Mouse (Mus musculus) lung, postnatal 0 days (tissue): ENCODE data around the gene Rhog. TPM values are rescaled to one million over a fixed set of nuclear protein-coding genes. Genes with fewer than 3 reads are reported as not detected.

Experiments
- ATAC-seq: fragments of 200-750 bp; cut with Nextera tagmentation; 2 replicates; pipeline ENCODE4 v1.8.0; 2017; ENCODE audit warnings: moderate library complexity
- DNase-seq: peaks from one replicate; pipeline ENCODE4 v3.0.0-alpha.2; 2016; ENCODE audit warnings: low spot score
- H3K27ac ChIP-seq: fragments of 300-500 bp; sonication (generic); 2 replicates; pipeline ENCODE4 v1.5.1; 2014; ENCODE audit warnings: antibody characterized with exemption, mild to moderate bottlenecking, low read length, mixed read lengths
- H3K27me3 ChIP-seq: fragments of 300-500 bp; sonication (generic); replicated peaks from 2 replicates; pipeline ENCODE4 v1.6.1; 2014; ENCODE audit warnings: low read length, mixed read lengths; ENCODE audit not compliant: insufficient read depth
- H3K36me3 ChIP-seq: fragments of 300-500 bp; sonication (generic); 2 replicates; pipeline ENCODE4 v1.6.1; 2014; ENCODE audit warnings: low read length, mixed read lengths; ENCODE audit not compliant: insufficient read depth
- H3K4me1 ChIP-seq: fragments of 300-500 bp; sonication (generic); 2 replicates; pipeline ENCODE4 v1.6.1; 2014; ENCODE audit warnings: antibody characterized with exemption, low read depth, low read length, mixed read lengths; ENCODE audit not compliant: insufficient read depth
- H3K4me2 ChIP-seq: fragments of 300-500 bp; sonication (generic); replicated peaks from 2 replicates; pipeline ENCODE4 v1.6.1; 2014; ENCODE audit warnings: low read depth, mild to moderate bottlenecking, low read length, moderate library complexity, mixed read lengths
- H3K4me3 ChIP-seq: fragments of 300-500 bp; sonication (generic); 2 replicates; pipeline ENCODE4 v1.5.1; 2014; ENCODE audit warnings: low read depth, low read length
- H3K9ac ChIP-seq: fragments of 300-500 bp; sonication (generic); replicated peaks from 2 replicates; pipeline ENCODE4 v1.6.1; 2014; ENCODE audit warnings: low read depth, mild to moderate bottlenecking
- H3K9me3 ChIP-seq: fragments of 300-500 bp; sonication (generic); 2 replicates; pipeline ENCODE4 v1.6.1; 2016; ENCODE audit warnings: low read length, mixed read lengths
- CTCF ChIP-seq: IDR thresholded peaks from 2 replicates; pipeline ENCODE4 v1.5.1; 2016; ENCODE audit warnings: antibody characterized with exemption, mild to moderate bottlenecking
- EP300 ChIP-seq: IDR thresholded peaks from 2 replicates; pipeline ENCODE4 v1.6.1; 2016; ENCODE audit warnings: antibody characterized with exemption, mild to moderate bottlenecking, control low read depth
- WGBS: fragments of 180-500 bp; shearing (Covaris S2); extraction: QIAGEN DNeasy Blood & Tissue Kit; methylation state at CpG from one replicate; pipeline ENCODE4 v1.1.7; 2014; 5-methylcytosine and 5-hydroxymethylcytosine counted together
- polyA plus RNA-seq: library from polyadenylated mRNA; unstranded; fragments of >200 nt; fragmentation: Nextera tagmentation; extraction: Ambion mirVana; gene quantifications from 2 replicates; pipeline ENCODE4 v1.2.1, GENCODE M21; 2015

Rhog gene
- polyA plus RNA-seq, 1 experiment from 2014 or later: 141 TPM

DNA sequence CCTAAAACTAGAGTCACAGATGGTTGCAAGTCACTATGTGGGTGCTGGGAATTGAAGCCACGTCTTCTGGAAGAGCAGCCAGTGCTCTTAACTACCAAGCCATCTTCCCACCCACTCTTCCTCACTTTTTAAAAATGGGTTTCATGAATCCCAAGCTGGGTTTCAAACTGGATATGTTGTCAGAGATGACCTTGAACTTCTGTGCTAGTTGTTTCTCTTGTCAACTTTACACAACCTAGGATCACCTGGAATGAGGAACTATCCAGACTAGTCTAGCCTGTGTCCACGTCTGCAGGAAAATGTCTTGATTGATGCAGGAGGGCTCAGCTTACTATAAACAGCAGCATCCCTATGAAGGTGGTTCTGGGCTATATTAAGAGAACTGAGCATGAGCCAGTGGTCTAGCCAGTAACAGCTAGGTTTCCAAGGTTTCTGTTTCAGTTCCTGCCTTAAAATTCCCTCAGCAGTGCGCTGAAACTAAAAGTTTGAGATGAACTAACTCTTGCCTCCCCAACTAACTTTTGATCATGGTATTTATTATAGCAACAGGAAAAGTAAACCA is 51.5 kb downstream of the Rhog start:
- H3K4me2 ChIP-seq: no peak overlapping the region
- TF ChIP-seq EP300: no peak
- no peak for TF ChIP-seq CTCF
- DNase-seq: no peak
- no peak overlapping the region for H3K27ac ChIP-seq
- no peak overlapping the region for H3K4me3 ChIP-seq
- H3K4me1 ChIP-seq: peaks cover 8% of the 10 kb centered on the region; the same call in 1 of the 2 replicates
- ATAC-seq: no peak
- no peak overlapping the region for H3K9ac ChIP-seq
- no peaks in the 10 kb centered on the region for H3K9me3 ChIP-seq
- H3K27me3 ChIP-seq: no peaks in the 10 kb centered on the region
- no peaks in the 10 kb centered on the region for H3K36me3 ChIP-seq
- WGBS: 76% methylated on average over 3 of the region's 3 CpGs

DNA sequence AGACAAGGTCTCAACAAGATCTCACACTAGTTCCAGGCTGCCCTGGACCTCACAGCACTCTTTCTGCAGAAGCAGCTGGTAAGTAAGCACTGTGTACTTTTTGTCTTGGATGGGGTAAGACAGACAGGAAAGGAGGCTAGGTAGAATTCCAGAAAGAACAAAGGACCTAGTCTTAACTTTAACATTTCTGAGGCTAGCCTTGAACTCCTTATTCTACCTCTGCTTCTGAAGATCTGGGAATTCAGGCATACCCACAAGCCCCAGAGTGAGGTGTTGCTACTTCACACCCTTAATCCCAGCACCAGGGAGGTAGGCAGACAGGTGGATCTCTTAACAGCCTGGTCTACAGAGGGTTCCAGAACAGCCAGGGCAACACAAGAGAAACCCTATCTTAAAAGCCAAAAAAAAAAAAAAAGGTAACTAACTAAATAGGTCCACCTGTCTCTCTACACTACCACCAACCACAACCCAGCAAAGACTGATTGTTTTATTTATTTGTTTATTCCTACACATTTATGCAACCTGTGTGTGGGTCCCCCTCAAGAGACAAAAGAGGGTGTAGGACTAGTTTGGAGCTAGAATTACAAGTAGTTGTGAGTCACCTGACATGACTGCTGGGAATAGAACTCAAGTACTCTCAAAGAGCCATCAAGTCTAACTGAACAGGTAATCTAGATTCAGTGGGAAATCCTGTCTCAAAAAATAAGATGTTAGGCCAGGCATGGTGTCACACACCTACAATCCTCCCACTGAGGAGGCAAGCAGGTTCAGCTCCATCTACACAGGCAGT is 54.7 kb downstream of the Rhog start:
- no peak overlapping the region for H3K4me3 ChIP-seq
- DNase-seq: peak; percentile 52
- no peak overlapping the region for H3K4me2 ChIP-seq
- H3K27me3 ChIP-seq: no peaks in the 10 kb centered on the region
- H3K9ac ChIP-seq: no peak overlapping the region
- no peaks in the 10 kb centered on the region for H3K4me1 ChIP-seq
- TF ChIP-seq CTCF (no peak), EP300 (0 out of 2 replicates have a peak, but pooled peaks have one; percentile 38)
- peak; percentile 43 for ATAC-seq
- H3K9me3 ChIP-seq: no peaks in the 10 kb centered on the region
- 0 out of 2 replicates have a peak overlapping the region, but pooled peaks have one; percentile 20 for H3K27ac ChIP-seq
- H3K36me3 ChIP-seq: no peaks in the 10 kb centered on the region

DNA sequence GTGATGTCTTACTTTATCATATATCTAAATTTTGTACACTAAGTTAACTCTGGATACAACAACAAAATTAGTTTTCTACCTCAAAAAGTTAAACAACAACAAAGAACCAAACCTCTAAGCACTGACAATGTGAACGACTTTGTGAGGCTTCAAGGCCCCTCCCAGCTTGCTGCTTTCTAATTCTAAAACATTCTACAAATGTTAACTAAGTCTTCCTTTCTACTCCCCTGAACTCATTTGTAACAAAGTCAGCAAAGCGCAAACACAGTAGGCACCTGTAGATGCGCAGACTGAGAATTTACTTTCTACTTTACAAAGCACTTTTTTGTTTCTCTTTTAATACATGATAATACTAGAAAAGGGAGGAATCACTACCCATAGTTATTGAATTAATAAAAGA is 55.3 kb downstream of the Rhog start:
- Histone ChIP-seq H3K27ac (0 out of 2 replicates have a peak overlapping the region, but pooled peaks have one; percentile 20), H3K27me3 (no peaks in the 10 kb centered on the region), H3K4me1 (no peaks in the 10 kb centered on the region), H3K9me3 (no peaks in the 10 kb centered on the region), H3K9ac (no peak overlapping the region), H3K4me3 (no peak overlapping the region), H3K36me3 (no peaks in the 10 kb centered on the region), H3K4me2 (no peak overlapping the region)
- DNase-seq (no peak), ATAC-seq (no peak)
- 79% methylated on average over 3 of the region's 3 CpGs for WGBS
- TF ChIP-seq CTCF: no peak
- no peak for TF ChIP-seq EP300

DNA sequence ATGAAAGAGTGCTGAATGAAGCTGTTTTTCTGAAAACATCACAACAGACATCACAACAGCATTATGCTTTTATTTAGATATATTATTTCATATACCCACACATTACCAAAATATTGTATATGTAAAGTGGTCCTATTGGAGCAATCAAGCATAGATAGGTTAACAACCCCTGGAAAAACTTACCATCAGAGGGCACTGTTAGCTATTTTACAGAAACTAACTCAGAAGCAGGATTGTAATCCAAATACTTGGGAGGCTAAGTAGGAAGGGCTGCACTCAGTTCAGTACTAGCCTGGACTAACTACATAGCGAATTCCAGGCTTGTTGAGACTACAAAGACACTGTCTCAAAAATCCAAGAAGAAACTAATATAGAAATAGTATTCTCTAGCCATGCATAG is 63.5 kb downstream of the Rhog start:
- H3K9me3 ChIP-seq: no peaks in the 10 kb centered on the region
- H3K4me2 ChIP-seq: no peak overlapping the region
- H3K27me3 ChIP-seq: no peaks in the 10 kb centered on the region
- peak; percentile 54 for DNase-seq
- no peaks in the 10 kb centered on the region for H3K4me1 ChIP-seq
- WGBS: 85% methylated on average over 1 of the region's 1 CpGs
- H3K27ac ChIP-seq: no peak overlapping the region
- H3K9ac ChIP-seq: no peak overlapping the region
- TF ChIP-seq EP300: no peak
- TF ChIP-seq CTCF: peak; percentile 59
- no peak overlapping the region for H3K4me3 ChIP-seq
- peak; percentile 23; the same call in 1 of the 2 replicates for ATAC-seq
- peaks cover 3% of the 10 kb centered on the region for H3K36me3 ChIP-seq

Other genes with a start within 250 kb of the Rhog start
- gene Il18bp, start 237.4 kb downstream of the Rhog start, polyA plus RNA-seq: 2.2 and 2.5 TPM in 2 replicates
- gene Rnf121, start 190.6 kb downstream of the Rhog start, polyA plus RNA-seq: 16.2 and 18.2 TPM in 2 replicates
- 6.2 and 7.8 TPM in 2 replicates for gene Xndc1, start 190.5 kb downstream of the Rhog start, polyA plus RNA-seq
- 0.29 and 0.30 TPM in 2 replicates for gene Xntrpc, start 190.3 kb downstream of the Rhog start, polyA plus RNA-seq
- gene Trpc2, start 172.9 kb downstream of the Rhog start, polyA plus RNA-seq: not detected in 2 replicates
- gene Art1, start 154.3 kb downstream of the Rhog start, polyA plus RNA-seq: 0.14 and 0.23 TPM in 2 replicates
- 0.38 and 0.68 TPM in 2 replicates for gene Art5, start 146.6 kb downstream of the Rhog start, polyA plus RNA-seq
- gene Chrna10, start 139.2 kb downstream of the Rhog start, polyA plus RNA-seq: 0.36 and 1.1 TPM in 2 replicates
- gene Nup98, start 45.9 kb downstream of the Rhog start, polyA plus RNA-seq: 15.5 and 17.0 TPM in 2 replicates
- gene Pgap2, start 45.8 kb downstream of the Rhog start, polyA plus RNA-seq: 109 and 137 TPM in 2 replicates
- gene Stim1, start 11.8 kb upstream of the Rhog start, polyA plus RNA-seq: 18.6 and 19.1 TPM in 2 replicates
- gene Rrm1, start 185.6 kb upstream of the Rhog start, polyA plus RNA-seq: 20.7 and 25.2 TPM in 2 replicates
- gene Olfr543, start 225.6 kb upstream of the Rhog start, polyA plus RNA-seq: not detected in 2 replicates
- not detected in 2 replicates for gene Olfr544, start 232.3 kb upstream of the Rhog start, polyA plus RNA-seq
- not detected in 2 replicates for gene Olfr545, start 243.5 kb upstream of the Rhog start, polyA plus RNA-seq